Mouse (Mus musculus): ENCODE measurements around the gene Zmiz1. TPM values are rescaled to one million over a fixed set of nuclear protein-coding genes. Genes with fewer than 3 reads are reported as not detected.
A peak's percentile ranks its signal among the peaks of the same experiment; 100 is the strongest.

The Zmiz1 gene
- polyA plus RNA-seq, 1 experiment from 2014 or later: 57.4 TPM

DNA sequence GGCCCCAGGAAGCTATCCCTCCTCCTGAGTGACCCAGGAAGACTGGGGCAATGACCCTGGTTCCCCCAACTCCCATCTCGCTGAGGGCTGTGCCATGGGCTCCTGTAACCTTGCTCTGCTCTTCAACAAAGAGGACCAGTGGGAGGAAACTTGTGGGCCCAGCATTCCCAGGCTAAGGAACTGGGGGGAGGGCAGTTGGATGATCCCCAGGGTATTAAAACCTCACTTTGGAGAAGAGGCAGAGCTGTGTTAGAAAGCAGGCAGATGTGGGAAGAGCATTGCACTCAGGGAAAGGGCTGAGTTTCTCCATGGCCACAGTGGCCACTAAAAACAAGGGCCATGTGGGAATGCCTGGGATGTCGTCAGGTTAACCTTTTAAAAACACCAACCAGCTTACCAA is 129.2 kb downstream of the Zmiz1 start:
- ATAC-seq (ENCODE audit: insufficient read depth, low FRiP score, low TSS enrichment): no peak
- Histone ChIP-seq H3K27ac (ENCODE audit: low read depth, low read length) (peak overlapping the region; percentile 98), H3K4me1 (ENCODE audit: control insufficient read depth, insufficient read depth, low read length) (peaks cover 68% of the 10 kb centered on the region), H3K9ac (ENCODE audit: low read length) (peak overlapping the region; percentile 62), H3K4me3 (ENCODE audit: low read depth, low read length) (no peak overlapping the region), H3K4me2 (ENCODE audit: low read depth) (0 out of 2 replicates have a peak overlapping the region, but pooled peaks have one; percentile 14), H3K36me3 (ENCODE audit: control insufficient read depth, insufficient read depth, low read length) (no peaks in the 10 kb centered on the region; the same call in 1 of the 2 replicates), H3K27me3 (ENCODE audit: control insufficient read depth, insufficient read depth, low read length) (no peaks in the 10 kb centered on the region), H3K9me3 (ENCODE audit: control insufficient read depth, low read length) (no peaks in the 10 kb centered on the region)
- DNase-seq (ENCODE audit: low spot score): peak; percentile 38
- 37% methylated on average over 2 of the region's 2 CpGs for WGBS

DNA sequence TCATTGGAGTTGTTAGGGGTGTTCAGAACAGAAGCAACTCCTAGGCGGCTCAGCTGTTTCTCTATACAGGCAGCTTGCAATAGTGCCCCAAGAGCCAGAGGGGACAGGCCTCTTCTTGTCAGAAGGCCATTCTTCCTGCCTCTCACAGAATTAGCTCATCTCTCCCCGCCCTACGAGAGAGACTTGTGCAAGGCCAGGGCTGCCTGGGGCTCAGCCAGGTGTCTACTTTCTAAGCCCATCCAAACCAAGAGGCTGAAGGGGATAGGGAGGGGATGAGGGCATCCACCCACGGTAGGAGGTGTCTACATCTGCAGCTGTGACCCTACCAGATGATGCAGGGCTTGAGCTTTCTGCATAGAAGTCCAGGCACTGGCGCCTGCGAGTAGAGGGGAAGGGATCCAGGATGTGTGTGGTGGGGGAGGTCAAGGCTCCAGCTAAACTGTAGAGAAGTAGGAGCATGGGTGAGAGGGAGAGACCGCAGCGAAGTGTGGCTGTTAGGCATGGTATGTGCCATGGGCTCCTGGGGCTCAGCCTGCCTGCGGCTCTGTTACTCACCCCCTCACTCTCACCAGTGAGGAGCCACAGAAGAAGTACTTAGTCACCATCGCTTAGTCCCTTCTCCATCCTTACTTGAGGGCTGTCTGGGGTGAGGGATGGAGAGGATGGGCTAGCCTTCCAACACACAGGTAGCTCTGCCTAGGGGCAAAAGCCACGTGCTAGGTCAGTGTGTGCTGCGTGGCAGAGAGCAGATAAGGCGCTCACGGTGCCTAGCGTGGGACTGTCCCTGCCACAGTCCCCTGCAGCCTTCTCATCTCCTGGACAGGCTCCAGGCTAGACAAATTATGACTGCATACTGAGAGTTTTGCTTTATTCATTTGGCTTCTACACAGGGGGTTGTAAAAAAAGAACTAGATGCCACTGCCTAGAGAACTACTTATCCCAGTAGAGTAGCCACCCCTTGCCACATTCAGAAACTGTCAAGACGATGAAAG is 130.3 kb downstream of the Zmiz1 start:
- H3K36me3 ChIP-seq (ENCODE audit: control insufficient read depth, insufficient read depth, low read length): peaks cover 3% of the 10 kb centered on the region; the same call in 1 of the 2 replicates
- H3K9ac ChIP-seq (ENCODE audit: low read length): no peak overlapping the region
- H3K27ac ChIP-seq (ENCODE audit: low read depth, low read length): peak overlapping the region; percentile 40
- H3K9me3 ChIP-seq (ENCODE audit: control insufficient read depth, low read length): no peaks in the 10 kb centered on the region
- H3K4me3 ChIP-seq (ENCODE audit: low read depth, low read length): no peak overlapping the region
- H3K4me1 ChIP-seq (ENCODE audit: control insufficient read depth, insufficient read depth, low read length): peaks cover 62% of the 10 kb centered on the region
- H3K27me3 ChIP-seq (ENCODE audit: control insufficient read depth, insufficient read depth, low read length): no peaks in the 10 kb centered on the region
- no peak for DNase-seq (ENCODE audit: low spot score)
- WGBS: 67% methylated on average over 16 of the region's 16 CpGs
- ATAC-seq (ENCODE audit: insufficient read depth, low FRiP score, low TSS enrichment): no peak
- H3K4me2 ChIP-seq (ENCODE audit: low read depth): no peak overlapping the region

DNA sequence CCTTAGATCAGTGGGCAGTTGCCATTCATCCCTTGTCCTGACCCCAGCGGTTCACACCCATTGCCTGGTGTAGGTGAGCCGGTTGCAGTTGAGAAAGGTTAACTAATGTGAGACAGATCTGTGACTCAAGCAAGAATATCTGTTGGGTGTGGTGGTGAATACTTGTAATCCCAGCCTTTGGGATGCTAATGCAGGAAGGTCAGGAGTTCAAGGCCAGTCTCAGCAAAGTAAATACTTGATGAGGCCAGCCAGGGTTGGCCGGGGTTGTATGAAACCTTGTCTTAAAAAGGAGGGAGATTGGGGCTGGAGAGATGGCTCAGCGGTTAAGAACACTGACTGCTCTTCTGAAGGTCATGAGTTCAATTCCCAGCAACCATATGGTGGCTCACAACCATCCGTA is 132.0 kb downstream of the Zmiz1 start:
- Histone ChIP-seq H3K36me3 (ENCODE audit: control insufficient read depth, insufficient read depth, low read length) (peaks cover 3% of the 10 kb centered on the region; the same call in 1 of the 2 replicates), H3K4me3 (ENCODE audit: low read depth, low read length) (no peak overlapping the region), H3K27ac (ENCODE audit: low read depth, low read length) (no peak overlapping the region), H3K4me2 (ENCODE audit: low read depth) (no peak overlapping the region), H3K4me1 (ENCODE audit: control insufficient read depth, insufficient read depth, low read length) (peaks cover 48% of the 10 kb centered on the region), H3K9ac (ENCODE audit: low read length) (no peak overlapping the region), H3K9me3 (ENCODE audit: control insufficient read depth, low read length) (no peaks in the 10 kb centered on the region), H3K27me3 (ENCODE audit: control insufficient read depth, insufficient read depth, low read length) (no peaks in the 10 kb centered on the region)
- 38% methylated on average over 4 of the region's 5 CpGs for WGBS
- ATAC-seq (ENCODE audit: insufficient read depth, low FRiP score, low TSS enrichment): no peak
- DNase-seq (ENCODE audit: low spot score): no peak

DNA sequence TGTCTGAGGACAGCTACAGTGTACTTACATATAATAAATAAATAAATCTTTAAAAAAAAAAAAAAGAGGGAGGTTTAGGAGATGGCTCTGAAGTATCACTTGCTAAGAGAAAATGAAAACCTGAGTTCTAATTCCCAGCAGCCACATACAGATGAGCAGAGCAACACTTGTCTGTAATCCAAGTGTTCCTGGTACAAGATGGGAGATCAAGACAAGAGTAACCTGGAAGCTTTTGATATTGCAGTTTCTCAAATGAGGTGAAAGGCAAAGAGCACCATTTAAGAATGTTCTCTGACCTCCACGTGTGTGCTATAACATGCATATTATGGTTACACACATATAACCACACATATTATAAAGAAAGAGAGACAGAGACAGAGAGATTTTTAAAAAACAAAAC is 132.4 kb downstream of the Zmiz1 start:
- Histone ChIP-seq H3K36me3 (ENCODE audit: control insufficient read depth, insufficient read depth, low read length) (peaks cover 3% of the 10 kb centered on the region; the same call in 1 of the 2 replicates), H3K4me2 (ENCODE audit: low read depth) (no peak overlapping the region), H3K4me3 (ENCODE audit: low read depth, low read length) (no peak overlapping the region), H3K27ac (ENCODE audit: low read depth, low read length) (no peak overlapping the region), H3K9ac (ENCODE audit: low read length) (no peak overlapping the region), H3K9me3 (ENCODE audit: control insufficient read depth, low read length) (no peaks in the 10 kb centered on the region), H3K4me1 (ENCODE audit: control insufficient read depth, insufficient read depth, low read length) (peaks cover 44% of the 10 kb centered on the region), H3K27me3 (ENCODE audit: control insufficient read depth, insufficient read depth, low read length) (no peaks in the 10 kb centered on the region)
- no peak for DNase-seq (ENCODE audit: low spot score)
- WGBS: 94% methylated on average over 1 of the region's 1 CpGs
- no peak for ATAC-seq (ENCODE audit: insufficient read depth, low FRiP score, low TSS enrichment)

DNA sequence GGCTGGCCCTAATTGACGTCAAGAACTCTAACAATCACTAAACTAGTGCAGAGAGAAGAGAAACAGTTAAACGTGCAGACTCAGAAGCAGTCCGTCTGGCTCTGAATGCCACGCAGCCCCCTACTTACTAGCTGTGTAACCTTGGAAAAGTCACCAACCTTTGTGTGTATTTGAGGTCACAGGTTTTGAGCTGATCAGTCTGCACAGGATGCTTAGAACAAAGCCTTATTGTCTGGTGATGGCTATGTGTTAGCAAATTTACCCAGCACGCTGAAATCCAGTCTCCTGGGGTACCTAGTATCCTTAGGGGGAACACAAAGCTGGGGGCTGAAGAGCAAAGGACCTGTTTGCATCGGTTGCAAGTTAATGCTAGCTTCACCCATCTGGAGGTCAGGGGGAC is 133.5 kb downstream of the Zmiz1 start:
- no peak overlapping the region for H3K9ac ChIP-seq (ENCODE audit: low read length)
- H3K36me3 ChIP-seq (ENCODE audit: control insufficient read depth, insufficient read depth, low read length): peaks cover 3% of the 10 kb centered on the region; the same call in 1 of the 2 replicates
- no peaks in the 10 kb centered on the region for H3K27me3 ChIP-seq (ENCODE audit: control insufficient read depth, insufficient read depth, low read length)
- DNase-seq (ENCODE audit: low spot score) (no peak), ATAC-seq (ENCODE audit: insufficient read depth, low FRiP score, low TSS enrichment) (no peak)
- WGBS: 60% methylated on average over 6 of the region's 6 CpGs
- no peaks in the 10 kb centered on the region for H3K9me3 ChIP-seq (ENCODE audit: control insufficient read depth, low read length)
- H3K4me1 ChIP-seq (ENCODE audit: control insufficient read depth, insufficient read depth, low read length): peaks cover 33% of the 10 kb centered on the region
- H3K4me3 ChIP-seq (ENCODE audit: low read depth, low read length): no peak overlapping the region
- H3K4me2 ChIP-seq (ENCODE audit: low read depth): no peak overlapping the region
- H3K27ac ChIP-seq (ENCODE audit: low read depth, low read length): no peak overlapping the region

DNA sequence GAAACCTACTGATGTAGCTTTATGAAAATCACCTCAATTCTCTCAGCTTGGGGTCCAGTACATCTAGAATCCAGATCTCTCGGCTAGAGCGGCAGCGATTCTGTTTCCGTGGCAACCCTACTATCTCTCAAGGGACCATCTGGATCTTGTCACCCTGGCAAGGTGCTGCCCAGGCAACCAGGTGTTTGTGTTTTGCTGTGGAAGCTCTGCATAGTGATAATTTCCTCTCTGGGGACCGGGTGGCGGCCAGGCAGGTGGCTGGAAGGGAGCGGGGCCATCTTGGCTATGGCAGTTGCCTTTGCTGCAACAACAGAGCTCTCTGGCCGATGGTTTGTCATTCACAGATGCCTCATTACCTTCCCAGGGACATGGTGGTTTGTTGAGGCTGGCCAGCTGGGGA is 134.9 kb downstream of the Zmiz1 start:
- DNase-seq (ENCODE audit: low spot score) (no peak), ATAC-seq (ENCODE audit: insufficient read depth, low FRiP score, low TSS enrichment) (no peak)
- Histone ChIP-seq H3K4me2 (ENCODE audit: low read depth) (no peak overlapping the region), H3K9ac (ENCODE audit: low read length) (no peak overlapping the region), H3K27me3 (ENCODE audit: control insufficient read depth, insufficient read depth, low read length) (no peaks in the 10 kb centered on the region), H3K4me1 (ENCODE audit: control insufficient read depth, insufficient read depth, low read length) (peaks cover 20% of the 10 kb centered on the region), H3K4me3 (ENCODE audit: low read depth, low read length) (no peak overlapping the region), H3K9me3 (ENCODE audit: control insufficient read depth, low read length) (no peaks in the 10 kb centered on the region), H3K36me3 (ENCODE audit: control insufficient read depth, insufficient read depth, low read length) (peaks cover 3% of the 10 kb centered on the region; the same call in 1 of the 2 replicates), H3K27ac (ENCODE audit: low read depth, low read length) (0 out of 2 replicates have a peak overlapping the region, but pooled peaks have one; percentile 4)
- 80% methylated on average over 8 of the region's 8 CpGs for WGBS

DNA sequence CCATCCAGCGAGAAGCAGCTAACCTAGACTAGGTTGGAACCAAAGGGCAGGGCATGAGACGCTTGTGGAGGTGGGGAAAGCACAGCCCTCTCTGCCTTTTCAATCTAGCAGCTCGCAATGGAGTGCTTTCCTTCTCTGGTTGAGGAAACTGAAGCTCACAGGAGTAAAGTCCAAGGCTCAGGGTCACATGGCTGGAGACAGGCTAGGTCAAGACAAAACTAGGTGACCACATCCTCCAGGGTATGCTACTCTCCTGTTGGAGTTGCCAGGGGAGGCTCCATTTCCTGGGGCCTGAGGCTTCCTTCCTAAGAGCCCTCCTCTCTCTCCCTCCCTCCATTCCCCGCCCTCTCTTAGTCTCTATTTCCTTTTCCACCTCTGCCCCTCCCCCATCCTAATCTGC is 135.6 kb downstream of the Zmiz1 start:
- Histone ChIP-seq H3K4me1 (ENCODE audit: control insufficient read depth, insufficient read depth, low read length) (peaks cover 12% of the 10 kb centered on the region), H3K4me2 (ENCODE audit: low read depth) (no peak overlapping the region), H3K4me3 (ENCODE audit: low read depth, low read length) (no peak overlapping the region), H3K9me3 (ENCODE audit: control insufficient read depth, low read length) (no peaks in the 10 kb centered on the region), H3K27ac (ENCODE audit: low read depth, low read length) (no peak overlapping the region), H3K36me3 (ENCODE audit: control insufficient read depth, insufficient read depth, low read length) (peaks cover 3% of the 10 kb centered on the region; the same call in 1 of the 2 replicates), H3K9ac (ENCODE audit: low read length) (no peak overlapping the region), H3K27me3 (ENCODE audit: control insufficient read depth, insufficient read depth, low read length) (no peaks in the 10 kb centered on the region)
- DNase-seq (ENCODE audit: low spot score): no peak
- 60% methylated on average over 4 of the region's 4 CpGs for WGBS
- no peak for ATAC-seq (ENCODE audit: insufficient read depth, low FRiP score, low TSS enrichment)

DNA sequence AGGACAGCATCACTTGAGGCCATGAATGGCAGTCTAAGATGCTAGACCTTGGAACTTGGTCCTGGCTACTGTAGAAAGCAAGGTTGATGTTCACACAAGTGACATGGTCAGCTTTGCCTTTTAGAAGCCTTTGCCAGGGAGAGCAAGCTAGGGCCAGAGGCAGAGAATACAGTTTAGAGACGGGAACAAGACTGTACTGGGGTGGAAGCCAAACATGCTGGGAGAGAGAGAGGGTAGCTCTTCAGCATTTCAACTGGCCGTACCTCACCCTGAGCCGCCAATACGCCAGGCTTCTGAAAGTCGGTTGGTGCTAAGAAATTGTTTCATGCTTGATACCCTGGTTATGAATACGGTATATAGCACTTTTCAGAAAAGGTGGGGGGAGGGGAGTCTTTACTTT is 140.0 kb downstream of the Zmiz1 start:
- H3K4me2 ChIP-seq (ENCODE audit: low read depth): no peak overlapping the region
- no peaks in the 10 kb centered on the region for H3K9me3 ChIP-seq (ENCODE audit: control insufficient read depth, low read length)
- H3K27me3 ChIP-seq (ENCODE audit: control insufficient read depth, insufficient read depth, low read length): no peaks in the 10 kb centered on the region
- no peak overlapping the region for H3K4me3 ChIP-seq (ENCODE audit: low read depth, low read length)
- H3K4me1 ChIP-seq (ENCODE audit: control insufficient read depth, insufficient read depth, low read length): peaks cover 14% of the 10 kb centered on the region
- 96% methylated on average over 6 of the region's 6 CpGs for WGBS
- peaks cover 3% of the 10 kb centered on the region for H3K36me3 ChIP-seq (ENCODE audit: control insufficient read depth, insufficient read depth, low read length)
- DNase-seq (ENCODE audit: low spot score) (no peak), ATAC-seq (ENCODE audit: insufficient read depth, low FRiP score, low TSS enrichment) (no peak)
- H3K9ac ChIP-seq (ENCODE audit: low read length): no peak overlapping the region
- H3K27ac ChIP-seq (ENCODE audit: low read depth, low read length): no peak overlapping the region

DNA sequence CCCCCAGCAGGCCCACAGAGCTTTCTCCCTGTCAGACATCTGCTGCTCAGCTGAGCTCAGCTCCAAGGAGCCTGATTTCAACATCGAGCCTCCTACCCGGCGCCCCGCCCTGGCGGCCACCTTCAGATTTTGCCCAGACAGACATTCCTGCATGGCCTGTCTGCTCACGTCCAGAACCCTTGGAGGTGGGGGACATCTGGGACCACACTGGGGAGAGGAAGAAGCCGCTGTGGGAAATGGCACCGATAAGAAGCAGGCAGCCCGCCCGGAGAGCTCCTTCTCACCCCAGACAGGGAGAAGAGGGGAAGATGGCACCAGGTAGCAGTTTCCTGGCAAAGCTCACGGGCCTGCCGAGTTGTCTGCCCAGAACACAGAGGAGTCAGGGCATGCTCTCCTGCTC is 140.9 kb downstream of the Zmiz1 start:
- 81% methylated on average over 12 of the region's 12 CpGs for WGBS
- Histone ChIP-seq H3K9ac (ENCODE audit: low read length) (no peak overlapping the region), H3K9me3 (ENCODE audit: control insufficient read depth, low read length) (no peaks in the 10 kb centered on the region), H3K4me3 (ENCODE audit: low read depth, low read length) (no peak overlapping the region), H3K4me1 (ENCODE audit: control insufficient read depth, insufficient read depth, low read length) (peaks cover 24% of the 10 kb centered on the region), H3K27me3 (ENCODE audit: control insufficient read depth, insufficient read depth, low read length) (no peaks in the 10 kb centered on the region), H3K4me2 (ENCODE audit: low read depth) (no peak overlapping the region), H3K36me3 (ENCODE audit: control insufficient read depth, insufficient read depth, low read length) (peaks cover 3% of the 10 kb centered on the region; the same call in 1 of the 2 replicates), H3K27ac (ENCODE audit: low read depth, low read length) (no peak overlapping the region)
- DNase-seq (ENCODE audit: low spot score) (no peak), ATAC-seq (ENCODE audit: insufficient read depth, low FRiP score, low TSS enrichment) (no peak)

Measured in neural tube, embryonic 11.5 days (tissue).